Mouse (Mus musculus) granulocyte monocyte progenitor cell, adult 5-6 weeks (primary cell): ENCODE measurements around the gene Npnt. TPM values are rescaled to one million over a fixed set of nuclear protein-coding genes. Genes with fewer than 3 reads are reported as not detected.

Experiments
- ATAC-seq: replicated peaks from 2 replicates; pipeline ENCODE4 v1.8.0; 2016; ENCODE audit warnings: mild to moderate bottlenecking, moderate TSS enrichment, inconsistent platforms; ENCODE audit not compliant: poor library complexity, severe bottlenecking
- total RNA-seq, 2 experiments: library from RNA; stranded (forward) in 1 of 2; stranded (reverse) in 1 of 2; fragments of 200-712, 200-1000 nt in 1 of 2; fragments of >200 nt in 1 of 2; fragmentation: Nextera tagmentation in 1 of 2; gene quantifications; 2 replicates each; pipeline ENCODE4 v1.2.3; 2014 to 2017

Gene Npnt
- total RNA-seq, 2 experiments from 2014 or later, result not detected

DNA sequence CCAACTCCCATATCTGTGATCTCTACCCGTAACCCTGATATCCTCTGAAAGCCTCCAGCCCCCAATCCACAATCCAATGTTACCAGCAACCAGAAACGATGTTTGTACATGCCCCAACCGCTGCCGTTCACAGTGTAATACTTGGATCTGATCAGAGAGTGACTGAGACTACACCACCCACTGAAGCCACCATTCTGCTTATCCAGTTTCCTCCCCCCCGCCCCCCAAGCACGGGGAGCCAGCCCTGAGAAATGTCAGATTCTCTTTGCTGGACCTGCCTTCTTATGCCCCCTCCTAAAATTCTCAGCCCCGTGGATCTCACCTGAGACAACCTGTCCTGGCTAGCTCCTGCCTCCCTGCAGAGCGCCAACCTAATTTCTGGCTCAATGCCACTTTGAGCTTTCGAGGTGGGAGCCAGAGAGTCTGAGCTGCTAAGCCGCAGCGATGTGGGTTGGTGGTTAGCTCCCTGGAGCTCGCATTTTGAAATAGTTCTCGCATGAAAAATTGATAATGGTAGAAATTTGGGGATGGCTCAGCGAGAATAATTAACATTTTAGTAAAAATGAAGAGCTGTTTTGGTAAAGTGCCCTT lies 85.7 kb downstream of the Npnt start:
- peak; percentile 39; the same call in 1 of the 2 replicates for ATAC-seq

DNA sequence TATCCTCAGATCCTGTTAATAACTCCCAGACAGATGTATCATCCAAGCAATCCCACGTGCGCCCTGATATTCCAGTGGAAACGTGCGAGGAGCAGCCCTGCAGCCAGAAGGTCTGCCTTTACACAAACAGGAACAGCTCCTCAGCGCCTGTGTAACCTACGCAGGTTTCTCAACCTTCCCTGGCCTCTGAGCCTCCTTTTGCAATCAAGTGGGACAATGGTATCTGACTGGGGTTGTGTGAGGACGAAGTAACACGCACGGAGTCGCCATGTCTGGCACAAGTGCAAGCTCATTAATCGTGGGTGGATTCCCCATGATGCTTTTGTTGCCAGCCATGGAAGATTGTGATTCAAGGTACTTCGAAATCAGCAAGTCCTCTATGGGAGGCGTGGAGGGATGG lies 86.2 kb downstream of the Npnt start:
- ATAC-seq, result peak; percentile 55

DNA sequence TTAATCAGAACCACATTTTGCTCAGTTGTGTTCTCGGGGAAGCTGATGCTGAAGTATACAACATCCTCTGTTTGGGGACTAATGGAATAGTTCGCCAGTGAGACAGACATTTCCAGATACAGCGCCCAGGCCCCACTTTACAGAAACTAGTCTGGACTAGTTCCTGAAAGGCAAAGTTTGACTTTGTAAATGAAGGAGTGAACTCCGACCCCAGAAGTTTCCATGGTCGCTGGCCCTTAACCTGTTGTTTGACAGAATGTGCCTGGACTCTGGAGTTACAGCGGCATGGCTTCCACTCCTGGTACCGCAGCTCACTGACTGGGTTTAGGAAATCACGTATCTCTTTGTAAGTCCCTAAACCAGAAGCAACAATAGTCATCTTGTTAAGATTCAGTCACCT lies 89.3 kb downstream of the Npnt start:
- ATAC-seq, result no peak

DNA sequence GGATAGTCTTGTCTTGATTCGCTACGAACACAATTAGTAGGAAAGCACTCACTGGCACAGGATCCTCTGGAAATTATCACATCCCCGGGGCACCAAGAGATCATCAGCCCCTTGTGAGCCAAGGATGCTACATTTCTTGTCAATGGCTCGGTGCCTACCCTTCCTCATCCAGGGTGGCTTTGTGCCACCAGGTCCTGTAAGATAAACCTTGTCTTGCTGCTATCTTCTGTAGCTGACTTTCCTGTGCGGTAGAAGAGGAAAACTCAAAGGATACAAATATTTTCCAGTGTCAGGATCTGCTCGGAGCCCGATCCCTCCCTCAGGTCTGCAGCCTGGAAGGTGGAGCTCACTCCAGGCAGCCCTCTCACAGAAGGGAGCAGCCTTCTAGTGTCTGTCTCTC lies 90.5 kb downstream of the Npnt start:
- no peak for ATAC-seq

DNA sequence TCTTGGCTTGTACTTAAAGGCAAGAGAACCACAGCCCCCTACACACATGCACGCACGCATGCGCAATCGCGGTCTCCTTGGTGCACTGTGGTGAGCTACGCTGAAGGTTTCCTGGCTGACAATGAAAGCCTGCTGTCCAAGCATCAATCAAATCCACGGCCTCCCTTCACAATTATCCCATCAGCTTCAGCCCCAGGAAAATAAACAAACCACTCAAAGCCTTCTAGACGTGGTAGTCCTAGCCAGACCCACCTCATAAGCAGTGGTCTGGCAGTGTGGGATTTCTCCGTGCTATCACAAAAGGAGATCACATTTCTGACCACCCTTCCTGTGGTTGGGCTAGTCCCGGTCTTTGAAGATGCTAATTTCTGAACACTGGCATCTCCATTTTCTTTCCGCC lies 91.2 kb downstream of the Npnt start:
- no peak for ATAC-seq

DNA sequence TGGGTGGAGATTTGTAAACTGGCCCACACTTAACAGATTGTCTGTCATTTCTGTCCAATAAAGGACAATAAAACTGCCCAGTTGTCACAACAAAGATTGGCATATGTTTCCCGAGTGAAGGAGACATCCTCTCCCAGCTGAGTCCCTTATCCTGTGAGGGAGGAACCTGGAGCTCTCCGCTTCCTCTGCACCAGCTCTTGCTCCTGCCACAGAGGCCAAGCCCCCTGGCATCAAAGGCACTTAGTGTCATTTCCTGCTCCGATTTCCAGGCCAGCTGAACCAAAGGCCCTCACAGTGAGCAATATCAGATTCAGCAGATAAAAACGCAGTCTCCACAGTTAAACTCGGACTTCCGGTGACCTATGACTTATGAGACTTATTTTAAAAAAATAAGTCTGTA lies 93.4 kb downstream of the Npnt start:
- no peak; the same call in 1 of the 2 replicates for ATAC-seq

DNA sequence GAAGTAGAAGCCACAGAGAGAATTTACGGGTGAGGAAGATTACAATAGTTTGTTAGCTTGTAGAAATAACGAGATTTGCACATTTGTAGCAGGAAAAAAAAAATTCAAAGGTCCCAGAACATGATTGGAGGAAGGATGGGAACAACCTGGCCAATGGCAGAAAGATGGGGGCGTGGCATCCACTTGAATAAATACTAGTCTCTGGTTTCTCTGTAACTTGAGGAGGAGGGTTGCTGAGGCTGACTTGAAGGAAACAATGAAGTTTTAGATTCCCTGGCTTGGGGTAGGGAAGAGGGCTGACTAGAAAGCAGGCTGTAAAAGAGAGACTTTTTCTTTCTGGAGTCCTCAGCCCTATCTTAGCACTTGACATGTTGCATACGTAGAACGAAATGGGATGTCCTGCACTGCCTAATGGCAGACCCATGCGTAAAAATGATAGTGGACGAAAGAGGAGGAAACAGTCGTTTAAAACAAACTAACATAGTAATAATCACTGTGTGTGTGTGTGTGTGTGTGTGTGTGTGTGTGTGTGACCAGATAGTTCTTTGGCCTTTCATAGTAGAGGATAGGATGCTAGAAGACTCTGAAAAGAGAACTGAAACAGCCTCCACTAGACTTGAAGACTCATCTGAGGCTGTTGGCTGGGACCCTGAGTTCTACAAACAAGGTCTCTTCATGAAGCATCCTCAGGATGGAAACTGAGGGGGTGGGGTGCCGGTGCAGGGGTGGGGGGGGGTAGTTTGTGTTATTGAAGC lies 94.5 kb downstream of the Npnt start:
- ATAC-seq, result no peak

DNA sequence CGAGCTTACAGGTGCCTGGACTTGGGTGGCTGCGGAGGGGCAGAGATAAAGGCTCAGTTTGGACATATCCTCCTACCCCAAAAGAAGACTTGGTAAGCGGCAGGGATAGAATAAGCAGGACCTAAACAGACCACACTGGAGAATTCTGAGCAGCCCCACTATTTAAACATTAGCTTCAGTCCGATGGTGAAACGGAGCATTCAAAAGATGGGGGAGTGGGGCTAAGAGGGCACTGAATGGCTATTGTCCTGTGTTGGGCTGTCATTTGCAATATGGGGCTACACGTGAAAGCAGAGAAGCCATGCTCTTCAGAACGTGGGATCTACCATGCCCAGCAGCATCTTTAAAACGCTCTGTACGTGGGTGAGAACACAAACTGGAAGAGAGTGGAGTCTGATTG lies 95.8 kb downstream of the Npnt start:
- no peak for ATAC-seq

DNA sequence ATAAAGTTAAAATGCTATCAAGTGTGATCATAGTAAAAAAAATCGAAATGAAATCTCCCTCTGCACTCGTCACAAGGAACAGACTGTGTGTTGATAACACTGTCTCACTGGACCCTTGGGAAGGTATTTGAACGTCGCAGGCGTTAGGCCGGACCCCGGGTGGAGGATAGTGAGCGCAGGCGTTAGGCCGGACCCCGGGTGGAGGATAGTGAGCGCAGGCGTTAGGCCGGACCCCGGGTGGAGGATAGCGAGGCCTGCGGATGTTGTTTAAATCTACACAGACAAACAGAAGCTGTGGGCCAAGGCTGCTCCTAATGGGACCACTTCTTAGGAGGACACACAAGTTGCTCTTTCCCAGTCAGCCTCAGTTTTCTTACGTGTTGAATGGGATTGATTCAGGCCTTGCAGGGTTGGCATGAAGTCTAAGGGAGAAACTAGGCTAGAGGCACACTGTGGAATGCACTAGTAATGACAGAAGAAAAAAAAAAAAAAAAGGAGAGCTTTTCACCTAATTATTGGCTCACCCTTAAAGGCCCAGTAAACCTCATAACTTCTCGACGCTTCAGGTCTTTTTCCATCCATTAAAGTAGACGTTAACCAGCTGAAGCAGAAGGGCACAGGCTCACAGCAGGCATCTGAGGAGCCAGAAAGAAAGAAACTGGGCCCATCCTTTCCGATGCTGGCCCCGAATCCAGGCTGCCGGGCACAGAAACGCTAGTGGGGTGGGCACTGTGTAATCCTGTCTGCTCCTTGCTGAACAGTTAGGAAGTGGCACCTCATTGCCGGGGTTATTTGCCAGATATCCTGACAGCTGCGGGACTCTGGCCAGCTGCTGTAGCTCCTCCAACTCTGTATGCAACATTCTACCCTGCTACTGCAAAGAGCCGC lies 98.0 kb downstream of the Npnt start:
- ATAC-seq, result no peak

DNA sequence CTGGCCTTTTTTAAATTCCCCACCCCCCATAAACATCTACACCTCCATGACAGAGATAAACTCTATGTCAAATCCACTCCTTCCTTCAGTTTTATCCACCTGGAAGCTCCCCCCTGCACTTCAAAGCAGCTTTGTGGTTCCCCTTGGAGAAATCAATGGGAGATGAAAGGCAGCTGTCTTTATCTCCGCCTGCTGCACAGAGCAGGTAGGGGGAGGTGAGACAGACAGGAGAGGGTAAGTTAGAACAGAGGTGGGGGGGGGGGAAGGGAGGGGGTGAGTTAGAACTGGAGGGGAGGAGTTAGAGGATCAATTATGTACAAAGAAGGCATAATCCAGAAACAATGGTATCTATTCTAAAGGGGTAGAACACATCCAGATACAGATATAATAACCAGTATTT lies 98.7 kb downstream of the Npnt start:
- no peak for ATAC-seq

DNA sequence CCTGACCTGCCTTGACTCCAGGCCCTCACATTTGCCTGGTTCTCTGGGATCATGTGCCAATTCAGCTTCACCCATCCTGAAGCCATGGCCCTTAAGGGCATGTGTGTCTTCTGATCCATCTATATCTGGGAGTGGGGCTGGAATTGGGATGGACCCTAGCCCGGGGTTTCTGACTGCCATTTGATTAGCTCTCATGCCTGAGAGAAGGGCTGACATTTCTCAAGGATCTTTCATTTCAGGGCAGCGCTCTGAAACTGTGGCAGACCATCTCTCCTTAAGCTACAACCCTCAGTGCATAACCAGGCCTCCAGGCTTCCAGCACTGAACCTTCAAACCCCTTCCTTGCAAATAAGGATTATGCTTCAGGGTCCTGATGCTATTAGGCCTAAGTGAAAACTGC lies 99.7 kb downstream of the Npnt start:
- no peak for ATAC-seq

DNA sequence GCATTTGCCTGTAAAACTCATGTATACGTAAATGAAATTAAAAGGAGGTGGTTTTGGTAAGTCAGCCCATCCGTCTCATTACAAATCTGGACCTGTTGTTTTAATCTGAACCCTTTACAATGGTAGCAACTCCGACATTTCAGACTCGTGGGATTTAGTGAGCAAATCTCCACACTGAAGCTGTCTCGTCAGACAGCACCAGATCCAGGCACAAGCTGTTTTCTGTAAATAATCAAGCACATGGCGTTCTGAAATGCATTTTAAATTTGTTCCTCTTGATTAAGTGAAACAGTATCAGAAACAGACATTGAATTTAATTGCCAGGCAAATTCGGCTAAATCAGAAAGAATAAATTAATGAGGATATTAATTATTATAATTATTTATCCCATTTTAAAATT lies 100.4 kb downstream of the Npnt start:
- ATAC-seq, result no peak

DNA sequence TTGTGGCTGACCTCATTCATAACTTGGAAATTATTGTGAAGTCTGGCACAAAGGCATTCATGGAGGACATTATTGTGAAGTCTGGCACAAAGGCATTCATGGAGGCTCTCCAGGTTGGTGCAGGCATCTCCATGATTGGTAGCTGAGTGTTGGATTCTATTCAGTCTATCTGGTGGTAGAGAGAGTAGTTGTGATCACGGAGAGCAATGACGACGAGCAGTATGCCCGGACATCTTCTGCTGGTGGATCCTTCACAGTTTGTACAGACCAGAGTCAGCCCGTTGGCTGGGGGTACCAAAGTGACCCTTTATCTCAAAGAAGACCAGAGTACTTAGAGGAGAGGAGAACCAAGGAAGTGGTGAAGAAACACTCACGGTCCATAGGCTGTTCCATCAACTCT lies 107.4 kb downstream of the Npnt start:
- ATAC-seq, result no peak

DNA sequence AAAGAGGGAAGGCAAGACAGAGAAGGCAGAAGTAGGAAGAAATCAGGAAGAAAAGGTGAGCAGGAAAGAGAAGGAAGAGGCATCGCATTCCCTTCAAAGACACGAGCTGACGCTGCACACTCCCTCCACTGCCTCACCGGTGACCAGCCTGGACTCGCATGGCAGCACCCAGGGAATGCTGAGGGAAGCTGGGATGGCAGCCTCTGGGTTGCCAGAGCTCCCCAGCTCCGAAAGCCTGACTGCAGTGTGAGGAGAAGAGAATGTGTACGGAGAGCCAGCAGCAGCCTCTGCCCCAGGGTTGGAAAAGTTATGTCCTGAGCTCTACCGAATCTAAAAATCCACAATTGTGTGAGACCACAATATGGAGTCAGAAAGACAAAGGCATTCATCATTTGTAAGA lies 110.6 kb downstream of the Npnt start:
- no peak for ATAC-seq

DNA sequence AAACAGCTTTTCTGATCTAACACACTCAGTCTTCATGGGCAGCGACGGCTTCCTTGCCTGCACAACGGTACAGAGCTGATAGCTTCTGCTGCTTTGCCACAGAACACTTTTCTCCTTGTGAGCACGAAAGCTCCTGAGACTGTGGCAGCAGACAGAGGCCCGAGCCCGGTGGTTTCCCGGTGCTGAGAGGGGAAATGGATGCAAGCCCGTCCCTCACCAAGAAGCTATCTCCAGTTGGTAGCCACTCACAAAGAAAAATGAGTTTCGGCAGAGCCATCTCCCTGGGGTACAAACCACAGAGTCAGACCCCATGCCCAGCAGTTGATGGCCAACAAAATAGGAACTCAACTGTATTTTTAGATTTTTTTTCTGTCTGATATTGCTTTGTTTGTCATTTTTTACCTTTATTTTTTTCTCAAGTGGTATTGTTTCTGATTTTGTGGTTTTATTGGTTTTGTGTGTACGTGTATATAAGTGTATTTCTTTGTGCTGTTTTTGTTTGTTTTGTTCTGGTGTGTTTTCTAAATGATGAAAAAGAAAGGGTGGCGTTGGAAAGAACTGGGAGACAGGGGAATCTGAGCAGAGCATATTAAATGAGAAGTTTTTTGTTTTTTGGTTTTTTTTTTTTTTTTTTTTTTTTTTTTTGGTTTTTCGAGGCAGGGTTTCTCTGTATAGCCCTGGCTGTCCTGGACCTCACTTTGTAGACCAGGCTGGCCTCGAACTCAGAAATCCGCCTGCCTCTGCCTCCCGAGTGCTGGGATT lies 111.3 kb downstream of the Npnt start:
- no peak for ATAC-seq

DNA sequence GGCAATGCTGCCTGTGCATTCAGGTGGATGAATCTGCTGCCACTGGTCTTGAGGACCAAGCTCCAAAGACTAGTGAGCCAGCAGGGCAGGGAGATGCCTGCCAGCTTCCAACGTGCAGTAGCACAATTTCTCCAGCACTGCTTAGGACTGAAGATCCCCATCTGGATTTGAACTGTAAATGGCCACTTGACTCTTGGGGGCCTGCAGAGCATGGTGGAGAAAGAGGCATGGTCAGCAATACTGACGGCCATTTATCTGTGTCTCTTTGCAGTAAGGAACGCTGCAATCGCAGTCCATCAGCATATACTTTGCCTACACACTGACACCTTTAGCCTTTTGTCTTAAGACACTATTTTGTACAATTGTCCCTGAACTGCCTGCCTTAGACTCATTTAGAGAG lies 113.0 kb downstream of the Npnt start:
- ATAC-seq, result no peak

DNA sequence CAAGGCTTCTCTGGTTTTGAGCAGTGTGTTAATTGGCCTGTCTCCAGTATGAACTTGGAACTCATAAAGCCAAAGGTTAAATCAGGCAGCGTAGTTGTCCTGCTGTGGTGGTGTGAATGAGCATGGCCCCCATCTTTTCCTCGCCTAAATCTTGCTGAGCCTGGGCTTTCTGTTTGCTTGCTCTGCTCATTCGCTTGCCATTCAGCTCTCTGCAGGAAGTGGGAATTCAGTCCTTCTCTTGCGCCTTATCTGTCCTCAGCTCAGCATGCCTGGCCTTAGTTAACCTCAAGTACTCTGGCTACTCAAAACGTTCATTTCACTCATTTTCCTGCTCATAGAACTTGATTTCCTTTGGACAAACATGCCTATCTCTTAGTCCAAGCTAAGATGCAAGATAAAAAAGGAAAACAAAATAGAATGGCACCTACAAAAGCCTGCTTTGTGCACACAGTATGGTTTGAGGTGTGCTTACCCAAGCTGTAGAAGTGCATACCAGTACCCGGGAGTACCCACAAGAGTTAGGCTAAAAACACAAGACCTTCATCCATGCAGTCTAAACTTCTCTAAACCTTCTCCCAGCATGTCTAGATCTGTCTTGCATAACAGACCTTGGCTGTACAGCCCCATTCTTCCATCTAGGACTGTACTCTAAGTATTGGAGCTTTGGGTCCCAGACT lies 114.8 kb downstream of the Npnt start:
- no peak for ATAC-seq
